Mouse (Mus musculus) thymus, postnatal 4 days (tissue): ENCODE measurements around the gene Tead2.
A peak's percentile ranks its signal among the peaks of the same experiment; 100 is the strongest.

Source experiments
- DNase-seq: peaks from one replicate; pipeline ENCODE4 v3.0.0; 2021

Tead2 gene

GRCm38 (mm10) chr7:45263006-45263607 lies 47.6 kb downstream of the Tead2 start:
- no peak for DNase-seq

DNA sequence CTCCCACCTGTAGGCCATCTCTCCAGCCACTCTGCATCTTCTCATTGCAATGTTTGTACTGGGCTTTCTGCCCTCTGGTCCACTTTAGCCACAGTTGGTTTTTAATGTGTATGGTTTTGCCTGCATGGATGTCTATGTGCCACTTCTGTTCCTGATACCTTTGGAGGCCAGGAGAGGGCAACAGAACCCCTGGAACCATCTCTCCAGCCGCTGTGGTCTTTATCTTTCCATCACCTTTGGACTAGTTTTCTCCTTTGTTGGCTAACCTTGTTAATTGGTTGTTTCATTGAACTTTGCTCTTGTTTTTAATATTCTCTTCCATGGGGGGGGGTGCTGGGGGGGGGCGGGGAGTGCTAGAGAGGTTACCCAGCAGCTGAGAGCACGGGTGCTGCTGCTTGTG lies 48.8 kb downstream of the Tead2 start:
- no peak for DNase-seq

DNA sequence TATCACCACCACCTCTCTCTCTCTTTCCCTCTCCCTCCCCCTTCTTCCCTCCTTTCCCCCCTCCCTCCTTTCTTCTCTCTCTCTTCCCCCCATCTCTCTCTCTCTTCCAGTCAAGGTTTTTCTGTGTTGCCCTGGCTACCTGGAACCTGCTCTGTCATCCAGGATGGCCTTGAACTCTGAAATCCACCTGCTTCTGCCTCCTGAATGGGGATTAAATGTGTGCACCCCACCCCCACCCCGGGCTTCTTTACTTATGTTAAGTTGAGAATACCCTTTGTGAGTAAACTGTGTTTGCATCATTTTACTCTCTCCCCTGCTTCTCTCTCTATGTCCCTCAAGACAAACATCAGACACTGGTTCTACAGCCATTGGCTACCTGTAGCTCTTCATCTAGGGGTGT lies 50.0 kb downstream of the Tead2 start:
- DNase-seq = no peak

DNA sequence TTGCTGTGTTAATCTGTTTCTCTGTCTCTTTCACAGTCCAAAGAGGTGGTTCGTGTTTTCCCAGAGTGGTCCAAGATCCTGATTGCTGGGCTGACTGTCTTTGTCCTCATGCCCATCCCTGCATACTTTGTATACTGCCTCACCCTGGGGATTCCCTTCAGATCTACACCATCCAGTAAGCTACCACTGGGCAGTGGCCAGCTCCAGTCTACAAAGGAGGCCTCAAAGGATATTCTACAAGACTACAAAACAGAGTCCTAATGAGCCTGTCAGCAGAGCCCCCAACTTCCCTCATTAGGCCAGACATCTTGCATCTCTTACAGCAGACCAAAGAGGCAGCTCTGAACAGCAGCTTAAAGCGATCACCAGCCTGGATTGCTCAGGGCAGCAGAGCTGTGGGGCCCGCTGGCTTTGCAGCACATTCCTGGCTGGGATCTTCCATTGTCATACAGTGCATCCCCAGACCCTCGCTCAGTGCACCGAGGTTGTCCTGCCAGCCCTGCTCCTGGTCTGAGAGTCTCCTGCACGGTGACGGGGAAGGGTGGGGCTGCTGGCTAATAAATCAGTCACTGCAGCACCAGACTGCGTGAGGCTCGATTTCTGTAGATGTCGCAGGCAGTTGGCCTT lies 57.3 kb downstream of the Tead2 start:
- no peak for DNase-seq

- DNase-seq = no peak
These were observed 58.1 kb downstream of the Tead2 start for GRCm38 (mm10) chr7:45273672-45274071.

DNA sequence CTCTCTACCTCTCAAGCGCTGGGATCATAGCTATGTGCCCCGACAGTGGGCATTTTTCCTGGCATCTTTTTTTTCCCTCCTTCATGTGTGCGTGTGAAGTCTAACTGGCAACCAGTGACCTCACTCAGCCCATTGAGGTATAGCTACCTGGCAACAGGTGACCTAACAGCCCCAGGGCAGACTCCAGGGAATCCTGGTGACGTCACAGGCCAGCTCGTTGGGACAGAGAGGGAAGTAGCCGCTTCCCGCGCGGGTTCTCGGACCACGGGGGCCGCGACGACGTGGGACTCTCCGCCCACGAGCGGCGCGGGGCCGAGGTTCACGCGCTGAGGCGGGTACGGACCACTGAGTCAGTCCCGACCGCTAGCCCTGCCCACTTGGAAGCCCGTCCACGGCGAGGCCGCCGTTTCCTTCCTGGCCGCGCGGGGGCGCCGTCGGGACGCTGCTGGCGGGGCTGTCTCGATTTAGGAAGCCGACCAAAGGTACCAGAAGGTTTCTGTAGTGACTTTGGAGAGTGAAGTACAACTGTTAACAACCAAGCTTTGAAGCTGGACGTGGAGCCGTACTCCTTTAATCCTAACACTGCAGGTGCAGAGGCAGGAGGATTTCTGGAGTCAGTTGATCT lies 61.7 kb downstream of the Tead2 start, which contains the start of gene Slc6a21:
Gene Slc6a21 (plus strand): TSS at position 378 of the 625 bp plus-strand sequence.
- DNase-seq = peak; percentile 85
